Mouse (Mus musculus) embryonic facial prominence, embryonic 10.5 days (tissue): Measurements from ENCODE around the gene Gm3164. TPM values are rescaled to one million over a fixed set of nuclear protein-coding genes. Genes with fewer than 3 reads are reported as not detected.
"Not testable (repeated sequence)": the region's sequence is repeated elsewhere in the genome, so short reads cannot be mapped to it uniquely, and the experiment has no call there.

Experiments used
- DNase-seq: peaks from one replicate; pipeline ENCODE4 v3.0.0-alpha.2; 2017; ENCODE audit warnings: low spot score
- H3K27ac ChIP-seq: fragments of 300-500 bp; sonication (generic); replicated peaks from 2 replicates; pipeline ENCODE4 v1.5.1; 2016; ENCODE audit warnings: mild to moderate bottlenecking
- H3K27me3 ChIP-seq: fragments of 300-500 bp; sonication (generic); replicated peaks from 2 replicates; pipeline ENCODE4 v1.6.1; 2016; ENCODE audit warnings: low read depth, mild to moderate bottlenecking; ENCODE audit not compliant: poor library complexity, severe bottlenecking
- H3K36me3 ChIP-seq: fragments of 300-500 bp; sonication (generic); replicated peaks from 2 replicates; pipeline ENCODE4 v1.6.1; 2016; ENCODE audit warnings: mild to moderate bottlenecking, moderate library complexity
- H3K4me1 ChIP-seq: fragments of 300-500 bp; sonication (generic); 2 replicates; pipeline ENCODE4 v1.6.1; 2016
- H3K4me3 ChIP-seq: fragments of 300-500 bp; sonication (generic); 2 replicates; pipeline ENCODE4 v1.5.1; 2016; ENCODE audit warnings: mild to moderate bottlenecking, moderate library complexity
- H3K9me3 ChIP-seq: fragments of 300-500 bp; sonication (generic); 2 replicates; pipeline ENCODE4 v1.6.1; 2016; ENCODE audit warnings: mild to moderate bottlenecking
- WGBS: fragments of 180-500 bp; shearing (Covaris S2); methylation state at CpG from one replicate; pipeline ENCODE4 v1.1.7; 2016; 5-methylcytosine and 5-hydroxymethylcytosine counted together
- polyA plus RNA-seq: library from polyadenylated mRNA; unstranded; fragments of >200 nt; fragmentation: Nextera tagmentation; extraction: Ambion mirVana; gene quantifications from 2 replicates; pipeline ENCODE4 v1.2.1, GENCODE M21; 2016

Gm3164 gene
- polyA plus RNA-seq, 1 experiment from 2014 or later = 1.2 TPM

GRCm38 (mm10) chr14:4481445-4481844 lies 66.2 kb downstream of the Gm3164 start, which contains the start of gene Gm3182:
TSS of gene Gm3182 (plus strand) at chr14:4481745.
- not testable (repeated sequence) for H3K27ac ChIP-seq, H3K4me1 ChIP-seq, H3K27me3 ChIP-seq, DNase-seq, H3K4me3 ChIP-seq, H3K36me3 ChIP-seq, H3K9me3 ChIP-seq
- 92% methylated on average over 1 of the region's 2 CpGs for WGBS

Other genes with a start within 250 kb of the Gm3164 start
- gene Gm2974, start 232.9 kb upstream of the Gm3164 start, polyA plus RNA-seq = 1.1 and 1.5 TPM in 2 replicates
- gene Gm3138, start 165.8 kb upstream of the Gm3164 start, polyA plus RNA-seq = not detected in 2 replicates
- not detected in 2 replicates for gene Gm3149, start 98.2 kb upstream of the Gm3164 start, polyA plus RNA-seq
- 0.40 and 0.77 TPM in 2 replicates for gene 2610042L04Rik, start 80.7 kb upstream of the Gm3164 start, polyA plus RNA-seq
- gene Gm3159, start 17.9 kb upstream of the Gm3164 start, polyA plus RNA-seq = not detected in 2 replicates
- 0.90 TPM in 1 of 2 replicates, not detected in the other for gene Gm3173, start 15.5 kb downstream of the Gm3164 start, polyA plus RNA-seq
- gene Gm3182, start 66.3 kb downstream of the Gm3164 start, polyA plus RNA-seq = not detected in 2 replicates
- not detected in 2 replicates for gene Gm3047, start 140.0 kb downstream of the Gm3164 start, polyA plus RNA-seq
- gene Gm8159, start 216.9 kb downstream of the Gm3164 start, polyA plus RNA-seq = not detected in 2 replicates
- gene Gm3239, start 248.7 kb downstream of the Gm3164 start, polyA plus RNA-seq = 0.12 TPM in 1 of 2 replicates, not detected in the other